ENCODE assay signal across 8 mouse cellular contexts in the genomic region with DNA sequence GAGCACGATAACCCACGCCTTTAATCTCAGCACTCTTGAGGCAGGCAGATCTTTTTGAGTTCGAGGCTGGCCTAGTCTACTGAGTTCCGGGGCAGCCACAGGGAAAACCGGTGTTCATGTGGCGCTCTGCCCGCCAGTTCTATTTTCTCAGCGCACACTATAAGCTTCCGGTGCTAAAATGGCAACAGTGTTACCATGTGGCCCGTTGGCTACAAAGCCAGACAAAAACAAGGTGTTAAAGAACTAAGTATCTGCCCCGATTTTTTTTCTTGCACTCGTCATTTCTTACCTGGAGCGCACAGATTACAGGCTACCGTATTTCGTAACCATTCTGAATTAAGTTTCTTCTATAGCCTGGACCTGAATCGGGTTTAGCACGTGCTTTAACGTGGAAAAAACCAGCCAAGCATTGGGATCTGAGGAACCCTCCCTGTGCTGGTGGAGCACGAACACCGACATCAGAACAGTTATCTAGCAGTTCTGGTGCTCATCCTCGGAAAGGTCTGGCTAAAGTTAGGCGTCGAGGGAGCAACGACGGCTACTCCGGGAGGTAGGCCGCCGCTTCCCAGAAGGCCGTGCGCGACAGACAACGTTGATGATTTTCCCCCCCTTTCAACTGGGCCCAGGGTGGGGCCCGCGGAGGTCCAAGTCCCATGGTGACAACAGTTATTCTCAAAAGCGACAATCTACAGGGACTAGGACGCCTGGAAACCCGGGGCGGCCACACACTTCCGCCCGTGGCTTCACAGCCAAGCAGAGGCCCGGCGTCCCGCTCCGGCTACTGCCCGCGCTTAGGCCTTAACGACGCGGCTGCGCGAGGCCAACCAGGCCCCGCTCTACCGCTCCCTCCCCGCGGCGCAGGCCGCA. TPM values are rescaled to one million over a fixed set of nuclear protein-coding genes. Genes with fewer than 3 reads are reported as not detected.
A peak's percentile ranks its signal among the peaks of the same experiment; 100 is the strongest.
DNase-seq lines count a peak whose midpoint lies in the region; ATAC-seq and TF ChIP-seq lines count a peak whose summit lies in the region.

No protein-coding gene starts in this region.

- peak; percentile 49 for ATAC-seq in kidney, postnatal 0 days (replicated peaks; ENCODE audit: low FRiP score, low read depth)

- intact Hi-C loops in gastrocnemius, postnatal 14 days (cut with DNase I; ENCODE audit: low total_unique reads), result no loop called here

- peaks cover 30% of the 10 kb centered on the region for H3K36me3 ChIP-seq in kidney, postnatal 0 days (ENCODE audit: insufficient read depth, low read length)

- under 1% methylated on average over 57 of the region's 57 CpGs for WGBS in kidney, postnatal 0 days

- peak overlapping the region; percentile 92 for H3K4me3 ChIP-seq in kidney, postnatal 0 days (replicated peaks; ENCODE audit: low read depth, low read length)

- H3K27me3 ChIP-seq in kidney, postnatal 0 days (ENCODE audit: insufficient read depth, low read length), result no peaks in the 10 kb centered on the region

- DNase-seq in adrenal gland, postnatal 10 days, result peak; percentile 72
- DNase-seq in adrenal gland, adult 8-10 months, result no peak
- DNase-seq in 3T3-L1 (ENCODE audit: low read depth, low spot score), result peak; percentile 74
- peak; percentile 45 for DNase-seq in c-Kit-positive CD71-positive TER-119-positive erythroid progenitor cells, embryonic 14.5 days (ENCODE audit: low spot score)
- peak; percentile 34 for DNase-seq in gastrocnemius, postnatal 14 days
- peak; percentile 71 for DNase-seq in kidney, postnatal 0 days (ENCODE audit: low spot score)
- DNase-seq in lung, postnatal 36 days, result peak; percentile 47
- peak; percentile 20 to 77 for DNase-seq in spleen, postnatal 10 days (ENCODE audit: low spot score in 2 of 2)

- TF ChIP-seq CTCF in kidney, postnatal 0 days (IDR thresholded peaks at IDR 0.05; ENCODE audit: low read depth), result no peak

- peak overlapping the region; percentile 97 for H3K27ac ChIP-seq in kidney, postnatal 0 days

- peak overlapping the region; percentile 99 for H3K9ac ChIP-seq in kidney, postnatal 0 days (ENCODE audit: low read depth, low read length)

- H3K4me2 ChIP-seq in kidney, postnatal 0 days (ENCODE audit: low read length), result peak overlapping the region; percentile 64

- H3K9me3 ChIP-seq in kidney, postnatal 0 days (replicated peaks; ENCODE audit: low read length), result no peaks in the 10 kb centered on the region

- H3K4me1 ChIP-seq in kidney, postnatal 0 days (replicated peaks; ENCODE audit: insufficient read depth, low read length), result peaks cover 15% of the 10 kb centered on the region

RNA-seq across cellular contexts. Expression of a gene that starts 0.8 kb away (rescaled TPM):
- total RNA-seq in adrenal gland, postnatal 10 days (2021), result 100 to 1,000 TPM; 214 to 253 TPM
- 100 to 1,000 TPM; 216 to 285 (median 243) TPM for total RNA-seq in adrenal gland, adult 8-10 months (2022)
- total RNA-seq in gastrocnemius, postnatal 14 days (2021), result 100 to 1,000 TPM; 115 TPM
- polyA plus RNA-seq in kidney, postnatal 0 days (2015; fragmentation: Nextera tagmentation; extraction: Ambion mirVana), result 241 and 281 TPM in 2 replicates

RNA-seq across cellular contexts. Expression of a gene that starts 17.1 kb away (rescaled TPM):
- under 1 TPM in 1 of 2 experiments, not detected in 1; 0.64 TPM for total RNA-seq in adrenal gland, postnatal 10 days (2021)
- total RNA-seq in adrenal gland, adult 8-10 months (2022), result not detected
- total RNA-seq in gastrocnemius, postnatal 14 days (2021), result 1 to 10 TPM; 6.9 to 7.7 TPM
- polyA plus RNA-seq in kidney, postnatal 0 days (2015; fragmentation: Nextera tagmentation; extraction: Ambion mirVana), result not detected in 2 replicates

RNA-seq across cellular contexts. Expression of a gene that starts 23.6 kb away (rescaled TPM):
- 10 to 100 TPM; 17.2 to 34.8 TPM for total RNA-seq in adrenal gland, postnatal 10 days (2021)
- 1 to 10 TPM; 1.5 to 2.6 (median 1.6) TPM for total RNA-seq in adrenal gland, adult 8-10 months (2022)
- total RNA-seq in gastrocnemius, postnatal 14 days (2021), result under 1 TPM; 0.35 to 0.41 TPM
- 0.15 TPM in 1 of 2 replicates, not detected in the other for polyA plus RNA-seq in kidney, postnatal 0 days (2015; fragmentation: Nextera tagmentation; extraction: Ambion mirVana)

RNA-seq across cellular contexts. Expression of a gene that starts 34.7 kb away (rescaled TPM):
- total RNA-seq in adrenal gland, postnatal 10 days (2021), result 10 to 100 TPM; 63.1 to 69.7 TPM
- total RNA-seq in adrenal gland, adult 8-10 months (2022), result 10 to 100 TPM; 67.4 to 91.6 (median 76.2) TPM
- total RNA-seq in gastrocnemius, postnatal 14 days (2021), result 10 to 100 TPM; 15.9 to 20.9 TPM
- polyA plus RNA-seq in kidney, postnatal 0 days (2015; fragmentation: Nextera tagmentation; extraction: Ambion mirVana), result 122 and 125 TPM in 2 replicates

Comparison
In these comparisons a context has a peak if more than half of its experiments do, and no peak if none do; other contexts are left out.
1. RNA of a gene that starts 23.6 kb away (total RNA-seq): 17.2 to 34.8 TPM in adrenal gland, postnatal 10 days; 1.5 to 2.6 TPM in adrenal gland, adult 8-10 months and 0.35 to 0.41 TPM in gastrocnemius, postnatal 14 days; every median in the first group is over 4 times any median in the second.
2. RNA of a gene that starts 17.1 kb away (total RNA-seq): 6.9 to 7.7 TPM in gastrocnemius, postnatal 14 days; 0.64 TPM in adrenal gland, postnatal 10 days and not detected in adrenal gland, adult 8-10 months; every median in the first group is over 4 times any median in the second.